In genomic region chr11:94676308-94676707, GRCm38 (mm10) we compare ENCODE assay signal across 8 mouse cellular contexts. TPM values are rescaled to one million over a fixed set of nuclear protein-coding genes. Genes with fewer than 3 reads are reported as not detected.
A peak's percentile ranks its signal among the peaks of the same experiment; 100 is the strongest.
DNase-seq lines count a peak whose midpoint lies in the region; ATAC-seq and TF ChIP-seq lines count a peak whose summit lies in the region.

No protein-coding gene starts in this region.

- DNase-seq in heart, postnatal 36 days = no peak
- no peak for DNase-seq in MEL (ENCODE audit: low read depth, low spot score)
- DNase-seq in midbrain, embryonic 11.5 days (ENCODE audit: low spot score, missing footprints) = peak; percentile 88
- DNase-seq in cerebellum, postnatal 4 days (ENCODE audit: low spot score in 2 of 2) = no peak
- no peak for DNase-seq in frontal cortex, postnatal 25 days (ENCODE audit: low spot score in 2 of 2)
- no peak for DNase-seq in gastrocnemius, postnatal 25 days

- H3K4me1 ChIP-seq in heart, embryonic 11.5 days (ENCODE audit: control insufficient read depth, insufficient read depth, low read length) = peaks cover 25% of the 10 kb centered on the region
- H3K4me1 ChIP-seq in MEL (ENCODE audit: control insufficient read depth in 1 of 2, insufficient read depth in 2 of 2, low read length in 2 of 2) = peaks cover 0 to 7% of the 10 kb centered on the region in 2 experiments; a peak in 2 of 4 replicates
- peaks cover 26% of the 10 kb centered on the region for H3K4me1 ChIP-seq in hindbrain, embryonic 12.5 days
- H3K4me1 ChIP-seq in midbrain, embryonic 11.5 days (ENCODE audit: control insufficient read depth, insufficient read depth, low read length) = peaks cover 17% of the 10 kb centered on the region

- intact Hi-C loops in heart, postnatal 36 days (cut with DNase I) = no loop called here

- no peak for ATAC-seq in heart, embryonic 11.5 days (replicated peaks; ENCODE audit: insufficient number of reproducible peaks, low FRiP score, low TSS enrichment)
- no peak for ATAC-seq in hindbrain, embryonic 12.5 days (ENCODE audit: low FRiP score)
- ATAC-seq in midbrain, embryonic 11.5 days (ENCODE audit: low FRiP score) = peak; percentile 8; the same call in 1 of the 2 replicates

- peak overlapping the region; percentile 88 for H3K4me2 ChIP-seq in heart, embryonic 11.5 days
- peak overlapping the region; percentile 84 for H3K4me2 ChIP-seq in hindbrain, embryonic 12.5 days (replicated peaks)
- peak overlapping the region; percentile 91 for H3K4me2 ChIP-seq in midbrain, embryonic 11.5 days

- no peak for TF ChIP-seq EP300 in MEL (IDR thresholded peaks at IDR 0.05; ENCODE audit: low read depth in 1 of 2, low read length in 2 of 2)

- H3K79me2 ChIP-seq in MEL (ENCODE audit: control insufficient read depth, insufficient read depth, low read length, poor library complexity) = peaks cover 3% of the 10 kb centered on the region; the same call in 1 of the 2 replicates

- peak overlapping the region; percentile 96 for H3K9ac ChIP-seq in heart, embryonic 11.5 days (ENCODE audit: low read depth, low read length)
- H3K9ac ChIP-seq in MEL (ENCODE audit: control insufficient read depth, low read depth, low read length, poor library complexity, severe bottlenecking) = peak overlapping the region; percentile 87
- peak overlapping the region; percentile 83 for H3K9ac ChIP-seq in hindbrain, embryonic 12.5 days
- peak overlapping the region; percentile 96 for H3K9ac ChIP-seq in midbrain, embryonic 11.5 days (ENCODE audit: low read length)

- TF ChIP-seq CTCF in MEL (IDR thresholded peaks at IDR 0.05 in 2 of 3, conservative IDR thresholded peaks at IDR 0.05 in 1 of 3; ENCODE audit: control insufficient read depth in 1 of 3, insufficient read depth in 1 of 3, low read depth in 2 of 3, low read length in 3 of 3, poor library complexity in 1 of 3, severe bottlenecking in 1 of 3) = no peak

- no peaks in the 10 kb centered on the region for H3K9me3 ChIP-seq in heart, embryonic 11.5 days (replicated peaks; ENCODE audit: control insufficient read depth, low read length)
- H3K9me3 ChIP-seq in MEL (replicated peaks; ENCODE audit: insufficient read depth, low read length) = no peaks in the 10 kb centered on the region
- no peaks in the 10 kb centered on the region for H3K9me3 ChIP-seq in hindbrain, embryonic 12.5 days (replicated peaks)
- H3K9me3 ChIP-seq in midbrain, embryonic 11.5 days (ENCODE audit: control insufficient read depth, low read length) = no peaks in the 10 kb centered on the region

- H3K4me3 ChIP-seq in heart, embryonic 11.5 days (ENCODE audit: low read depth, low read length) = peak overlapping the region; percentile 98
- peak overlapping the region; percentile 80 to 84 for H3K4me3 ChIP-seq in MEL (ENCODE audit: control insufficient read depth in 1 of 2, insufficient read depth in 1 of 2, low read depth in 2 of 2, low read length in 2 of 2)
- peak overlapping the region; percentile 69 for H3K4me3 ChIP-seq in hindbrain, embryonic 12.5 days
- peak overlapping the region; percentile 94 for H3K4me3 ChIP-seq in midbrain, embryonic 11.5 days (ENCODE audit: low read depth, low read length)

- TF ChIP-seq RAD21 in MEL (IDR thresholded peaks at IDR 0.05; ENCODE audit: low read depth, low read length) = no peak

- no peaks in the 10 kb centered on the region for H3K36me3 ChIP-seq in heart, embryonic 11.5 days (ENCODE audit: control insufficient read depth, insufficient read depth, low read length)
- no peaks in the 10 kb centered on the region; a peak in 1 of 4 replicates for H3K36me3 ChIP-seq in MEL (ENCODE audit: control insufficient read depth in 1 of 2, insufficient read depth in 2 of 2, low read length in 2 of 2)
- no peaks in the 10 kb centered on the region for H3K36me3 ChIP-seq in hindbrain, embryonic 12.5 days
- no peaks in the 10 kb centered on the region for H3K36me3 ChIP-seq in midbrain, embryonic 11.5 days (ENCODE audit: control insufficient read depth, insufficient read depth, low read length)

- TF ChIP-seq POLR2A in MEL (IDR thresholded peaks at IDR 0.05; ENCODE audit: control insufficient read depth in 1 of 2, insufficient read depth in 1 of 2, low read depth in 1 of 2, low read length in 2 of 2, poor library complexity in 1 of 2) = no peak

- 46% methylated on average over 4 of the region's 4 CpGs for WGBS in heart, embryonic 11.5 days (ENCODE audit: insufficient replicate concordance)
- 37% methylated on average over 4 of the region's 4 CpGs for WGBS in hindbrain, embryonic 12.5 days
- WGBS in midbrain, embryonic 11.5 days = 42% methylated on average over 4 of the region's 4 CpGs

- no peak overlapping the region for H3K27ac ChIP-seq in heart, embryonic 11.5 days (ENCODE audit: low read depth, low read length)
- no peak overlapping the region for H3K27ac ChIP-seq in MEL (ENCODE audit: control insufficient read depth, low read depth, low read length)
- H3K27ac ChIP-seq in hindbrain, embryonic 12.5 days = peak overlapping the region; percentile 95
- no peak overlapping the region for H3K27ac ChIP-seq in midbrain, embryonic 11.5 days (ENCODE audit: low read depth, low read length)

- no peaks in the 10 kb centered on the region for H3K27me3 ChIP-seq in heart, embryonic 11.5 days (ENCODE audit: control insufficient read depth, insufficient read depth, low read length)
- peaks cover 0 to 2% of the 10 kb centered on the region in 2 experiments; a peak in 2 of 4 replicates for H3K27me3 ChIP-seq in MEL (ENCODE audit: control insufficient read depth in 1 of 2, insufficient read depth in 2 of 2, low read length in 2 of 2)
- no peaks in the 10 kb centered on the region for H3K27me3 ChIP-seq in hindbrain, embryonic 12.5 days
- no peaks in the 10 kb centered on the region for H3K27me3 ChIP-seq in midbrain, embryonic 11.5 days (ENCODE audit: control insufficient read depth, insufficient read depth, low read length)

TF ChIP-seq in MEL, 35 proteins besides CTCF, POLR2A, EP300 and RAD21 (continues in another document):
- TF ChIP-seq NELFE (IDR thresholded peaks at IDR 0.05; ENCODE audit: low read depth, low read length) (no peak), ZNF384 (IDR thresholded peaks at IDR 0.05; ENCODE audit: low read depth, low read length) (peak; percentile 56), USF1 (IDR thresholded peaks at IDR 0.05; ENCODE audit: low read depth, low read length) (no peak), TAL1 (IDR thresholded peaks at IDR 0.05; ENCODE audit: low read length) (no peak), MEF2A (IDR thresholded peaks at IDR 0.05; ENCODE audit: extremely low read depth, insufficient replicate concordance, low read depth, low read length, poor library complexity, severe bottlenecking) (no peak), GATA1 (IDR thresholded peaks at IDR 0.05; ENCODE audit: low read depth, low read length) (no peak)

RNA-seq across cellular contexts. Expression of gene Xylt2, which starts 1.0 kb away (rescaled TPM):
- 9.0 and 11.9 TPM in 2 replicates for polyA plus RNA-seq in heart, embryonic 11.5 days (2014; fragmentation: Nextera tagmentation; extraction: Ambion mirVana)
- total RNA-seq in heart, postnatal 36 days (2021) = 10 to 100 TPM in 1 of 2 experiments, 1 to 10 TPM in 1; 10.0 to 10.4 TPM
- total RNA-seq in MEL (2012; rRNA removed) = 8.4 and 10.1 TPM in 2 replicates
- 10 to 100 TPM in 1 of 2 experiments, not detected in 1; 12.4 TPM for polyA plus RNA-seq in MEL (2012; ENCODE audit: insufficient read depth in 1 of 2, insufficient read length in 2 of 2, low read depth in 1 of 2, low replicate concordance in 2 of 2, missing spikeins in 1 of 2)
- polyA plus RNA-seq in hindbrain, embryonic 12.5 days (2016; fragmentation: Nextera tagmentation; extraction: Ambion mirVana) = 19.4 and 20.3 TPM in 2 replicates
- 8.2 and 12.0 TPM in 2 replicates for polyA plus RNA-seq in midbrain, embryonic 11.5 days (2014; fragmentation: Nextera tagmentation; extraction: Ambion mirVana)
- total RNA-seq in gastrocnemius, postnatal 25 days (2021) = 1 to 10 TPM; 4.0 to 5.1 TPM

RNA-seq across cellular contexts. Expression of gene Eme1, which starts 22.5 kb away (rescaled TPM):
- polyA plus RNA-seq in heart, embryonic 11.5 days (2014; fragmentation: Nextera tagmentation; extraction: Ambion mirVana) = 17.5 and 17.9 TPM in 2 replicates
- under 1 TPM in 1 of 2 experiments, not detected in 1; 0.25 TPM for total RNA-seq in heart, postnatal 36 days (2021)
- 43.8 and 54.9 TPM in 2 replicates for total RNA-seq in MEL (2012; rRNA removed)
- 10 to 100 TPM in 1 of 2 experiments, not detected in 1; 41.8 TPM for polyA plus RNA-seq in MEL (2012; ENCODE audit: insufficient read depth in 1 of 2, insufficient read length in 2 of 2, low read depth in 1 of 2, low replicate concordance in 2 of 2, missing spikeins in 1 of 2)
- 20.8 and 21.3 TPM in 2 replicates for polyA plus RNA-seq in hindbrain, embryonic 12.5 days (2016; fragmentation: Nextera tagmentation; extraction: Ambion mirVana)
- 46.8 and 47.7 TPM in 2 replicates for polyA plus RNA-seq in midbrain, embryonic 11.5 days (2014; fragmentation: Nextera tagmentation; extraction: Ambion mirVana)
- under 1 TPM in 1 of 2 experiments, not detected in 1; 0.48 TPM for total RNA-seq in gastrocnemius, postnatal 25 days (2021)

RNA-seq across cellular contexts. Expression of gene Mrpl27, which starts 22.7 kb away (rescaled TPM):
- 128 and 136 TPM in 2 replicates for polyA plus RNA-seq in heart, embryonic 11.5 days (2014; fragmentation: Nextera tagmentation; extraction: Ambion mirVana)
- 10 to 100 TPM; 59.2 to 60.1 TPM for total RNA-seq in heart, postnatal 36 days (2021)
- total RNA-seq in MEL (2012; rRNA removed) = 114 and 129 TPM in 2 replicates
- polyA plus RNA-seq in MEL (2012; ENCODE audit: insufficient read depth in 1 of 2, insufficient read length in 2 of 2, low read depth in 1 of 2, low replicate concordance in 2 of 2, missing spikeins in 1 of 2) = 100 to 1,000 TPM in 1 of 2 experiments, not detected in 1; 102 TPM
- polyA plus RNA-seq in hindbrain, embryonic 12.5 days (2016; fragmentation: Nextera tagmentation; extraction: Ambion mirVana) = 126 and 131 TPM in 2 replicates
- polyA plus RNA-seq in midbrain, embryonic 11.5 days (2014; fragmentation: Nextera tagmentation; extraction: Ambion mirVana) = 125 and 129 TPM in 2 replicates
- total RNA-seq in gastrocnemius, postnatal 25 days (2021) = 10 to 100 TPM; 52.9 to 56.8 TPM

RNA-seq across cellular contexts. Expression of gene Gm11541, which starts 28.0 kb away (rescaled TPM):
- polyA plus RNA-seq in heart, embryonic 11.5 days (2014; fragmentation: Nextera tagmentation; extraction: Ambion mirVana) = not detected in 2 replicates
- not detected for total RNA-seq in heart, postnatal 36 days (2021)
- not detected in 2 replicates for total RNA-seq in MEL (2012; rRNA removed)
- not detected for polyA plus RNA-seq in MEL (2012; ENCODE audit: insufficient read depth in 1 of 2, insufficient read length in 2 of 2, low read depth in 1 of 2, low replicate concordance in 2 of 2, missing spikeins in 1 of 2)
- 0.12 TPM in 1 of 2 replicates, not detected in the other for polyA plus RNA-seq in hindbrain, embryonic 12.5 days (2016; fragmentation: Nextera tagmentation; extraction: Ambion mirVana)
- not detected in 2 replicates for polyA plus RNA-seq in midbrain, embryonic 11.5 days (2014; fragmentation: Nextera tagmentation; extraction: Ambion mirVana)
- not detected for total RNA-seq in gastrocnemius, postnatal 25 days (2021)

RNA-seq across cellular contexts. Expression of gene Lrrc59, which starts 46.7 kb away (rescaled TPM):
- 137 and 170 TPM in 2 replicates for polyA plus RNA-seq in heart, embryonic 11.5 days (2014; fragmentation: Nextera tagmentation; extraction: Ambion mirVana)
- total RNA-seq in heart, postnatal 36 days (2021) = 10 to 100 TPM; 31.1 to 33.8 TPM
- 423 and 464 TPM in 2 replicates for total RNA-seq in MEL (2012; rRNA removed)
- 100 to 1,000 TPM; 486 to 633 TPM for polyA plus RNA-seq in MEL (2012; ENCODE audit: insufficient read depth in 1 of 2, insufficient read length in 2 of 2, low read depth in 1 of 2, low replicate concordance in 2 of 2, missing spikeins in 1 of 2)
- polyA plus RNA-seq in hindbrain, embryonic 12.5 days (2016; fragmentation: Nextera tagmentation; extraction: Ambion mirVana) = 208 and 212 TPM in 2 replicates
- 183 and 199 TPM in 2 replicates for polyA plus RNA-seq in midbrain, embryonic 11.5 days (2014; fragmentation: Nextera tagmentation; extraction: Ambion mirVana)
- total RNA-seq in gastrocnemius, postnatal 25 days (2021) = 10 to 100 TPM; 32.5 to 34.9 TPM
